Mouse (Mus musculus) small intestine, adult 2 months (tissue): ENCODE data around the gene Ankrd22. TPM values are rescaled to one million over a fixed set of nuclear protein-coding genes. Genes with fewer than 3 reads are reported as not detected.

Experiments
- H3K27ac ChIP-seq: fragments of 200-500 bp; 2 replicates; pipeline ENCODE4 v1.5.1; 2012; ENCODE audit warnings: low read depth, low read length, control low read depth, inconsistent platforms; ENCODE audit not compliant: insufficient read depth
- H3K27me3 ChIP-seq: fragments of 200-500 bp; 2 replicates; pipeline ENCODE4 v1.6.1; 2012; ENCODE audit warnings: mild to moderate bottlenecking, moderate library complexity, low read length, inconsistent platforms; ENCODE audit not compliant: control insufficient read depth, insufficient read depth
- H3K36me3 ChIP-seq: fragments of 200-500 bp; 2 replicates; pipeline ENCODE4 v1.6.1; 2012; ENCODE audit warnings: mild to moderate bottlenecking, low read length, control low read depth, inconsistent platforms; ENCODE audit not compliant: control insufficient read depth, insufficient read depth
- H3K4me1 ChIP-seq: fragments of 200-500 bp; 2 replicates; pipeline ENCODE4 v1.6.1; 2012; ENCODE audit warnings: low read length, inconsistent platforms, mixed read lengths; ENCODE audit not compliant: control insufficient read depth, insufficient read depth, insufficient read length
- H3K4me3 ChIP-seq: fragments of 200-500 bp; 2 replicates; pipeline ENCODE4 v1.5.1; 2012; ENCODE audit warnings: low read depth, mild to moderate bottlenecking, control low read depth, inconsistent platforms, low read length, moderate library complexity
- CTCF ChIP-seq: fragments of 200-500 bp; IDR thresholded peaks from 2 replicates; pipeline ENCODE4 v1.5.1; 2012; ENCODE audit warnings: low read depth, mild to moderate bottlenecking, control low read depth, inconsistent platforms, low read length, moderate library complexity, mixed read lengths; ENCODE audit not compliant: insufficient replicate concordance, insufficient read length; ENCODE audit errors: extremely low read depth
- POLR2A ChIP-seq: fragments of 200-500 bp; IDR thresholded peaks from 2 replicates; pipeline ENCODE4 v1.6.1; 2012; ENCODE audit warnings: low read depth, mild to moderate bottlenecking, control low read depth, inconsistent platforms, low read length, moderate library complexity
- WGBS: fragments of 180-500 bp; shearing (Covaris S2); methylation state at CpG from one replicate; pipeline ENCODE4 v1.1.7; 2018; 5-methylcytosine and 5-hydroxymethylcytosine counted together
- polyA plus RNA-seq: library from polyadenylated mRNA; depleted of rRNA; stranded (reverse); fragments of >200 nt; gene quantifications from 2 replicates; pipeline ENCODE4 v1.2.3, GENCODE M21; 2012

Ankrd22 gene
- polyA plus RNA-seq, 1 experiment, result not detected

GRCm38 (mm10) chr19:34162693-34163092 lies 3.2 kb downstream of the Ankrd22 start:
- WGBS, result 85% methylated on average over 5 of the region's 5 CpGs
- no peak for TF ChIP-seq POLR2A
- no peak for TF ChIP-seq CTCF
- no peaks in the 10 kb centered on the region for H3K36me3 ChIP-seq
- no peaks in the 10 kb centered on the region; the same call in 1 of the 2 replicates for H3K4me1 ChIP-seq
- no peaks in the 10 kb centered on the region for H3K27me3 ChIP-seq
- no peak overlapping the region for H3K27ac ChIP-seq
- H3K4me3 ChIP-seq, result no peak overlapping the region

- H3K27ac ChIP-seq, result no peak overlapping the region
- no peaks in the 10 kb centered on the region for H3K4me1 ChIP-seq
- 79% methylated on average over 6 of the region's 6 CpGs for WGBS
- no peak overlapping the region for H3K4me3 ChIP-seq
- no peaks in the 10 kb centered on the region for H3K36me3 ChIP-seq
- no peaks in the 10 kb centered on the region for H3K27me3 ChIP-seq
- no peak for TF ChIP-seq POLR2A
- no peak for TF ChIP-seq CTCF
Observed at GRCm38 (mm10) chr19:34153263-34154144, 12.3 kb downstream of the Ankrd22 start.

DNA sequence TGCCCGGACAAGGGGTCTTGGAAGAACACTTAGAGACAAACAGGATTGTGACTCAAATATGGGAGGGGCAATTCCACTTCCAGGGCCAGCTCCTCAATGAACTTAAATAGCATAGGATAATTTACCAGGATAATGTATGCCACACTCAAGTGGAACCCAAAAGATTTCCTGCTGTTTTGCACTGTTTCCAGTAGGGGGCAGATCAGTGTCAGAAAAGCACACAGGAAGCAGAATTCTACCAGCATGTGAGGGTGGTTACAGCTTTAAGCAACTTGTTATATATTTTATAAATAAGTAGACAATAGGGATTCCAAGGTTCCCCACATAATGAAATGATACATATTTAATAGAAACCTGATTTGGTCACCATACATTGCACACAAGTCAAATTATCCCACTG lies 13.9 kb downstream of the Ankrd22 start:
- WGBS, result 60% methylated on average over 1 of the region's 1 CpGs
- no peaks in the 10 kb centered on the region for H3K4me1 ChIP-seq

GRCm38 (mm10) chr19:34148421-34148820 lies 17.4 kb downstream of the Ankrd22 start:
- Histone ChIP-seq H3K4me1 (no peaks in the 10 kb centered on the region), H3K4me3 (no peak overlapping the region), H3K27ac (no peak overlapping the region), H3K27me3 (no peaks in the 10 kb centered on the region), H3K36me3 (no peaks in the 10 kb centered on the region)
- 64% methylated on average over 4 of the region's 4 CpGs for WGBS
- TF ChIP-seq POLR2A (no peak), CTCF (no peak)

More for the DNA sequence above, 13.9 kb downstream of the Ankrd22 start:
- Histone ChIP-seq H3K27ac (no peak overlapping the region), H3K36me3 (no peaks in the 10 kb centered on the region), H3K4me3 (no peak overlapping the region), H3K27me3 (no peaks in the 10 kb centered on the region)
- no peak for TF ChIP-seq POLR2A
- no peak for TF ChIP-seq CTCF

GRCm38 (mm10) chr19:34139431-34140046 lies 26.3 kb downstream of the Ankrd22 start:
- WGBS, result 25% methylated on average over 3 of the region's 3 CpGs
- Histone ChIP-seq H3K27ac (peak overlapping the region; percentile 84), H3K4me1 (no peaks in the 10 kb centered on the region), H3K36me3 (no peaks in the 10 kb centered on the region), H3K27me3 (no peaks in the 10 kb centered on the region), H3K4me3 (no peak overlapping the region)
- TF ChIP-seq CTCF (no peak), POLR2A (no peak)

DNA sequence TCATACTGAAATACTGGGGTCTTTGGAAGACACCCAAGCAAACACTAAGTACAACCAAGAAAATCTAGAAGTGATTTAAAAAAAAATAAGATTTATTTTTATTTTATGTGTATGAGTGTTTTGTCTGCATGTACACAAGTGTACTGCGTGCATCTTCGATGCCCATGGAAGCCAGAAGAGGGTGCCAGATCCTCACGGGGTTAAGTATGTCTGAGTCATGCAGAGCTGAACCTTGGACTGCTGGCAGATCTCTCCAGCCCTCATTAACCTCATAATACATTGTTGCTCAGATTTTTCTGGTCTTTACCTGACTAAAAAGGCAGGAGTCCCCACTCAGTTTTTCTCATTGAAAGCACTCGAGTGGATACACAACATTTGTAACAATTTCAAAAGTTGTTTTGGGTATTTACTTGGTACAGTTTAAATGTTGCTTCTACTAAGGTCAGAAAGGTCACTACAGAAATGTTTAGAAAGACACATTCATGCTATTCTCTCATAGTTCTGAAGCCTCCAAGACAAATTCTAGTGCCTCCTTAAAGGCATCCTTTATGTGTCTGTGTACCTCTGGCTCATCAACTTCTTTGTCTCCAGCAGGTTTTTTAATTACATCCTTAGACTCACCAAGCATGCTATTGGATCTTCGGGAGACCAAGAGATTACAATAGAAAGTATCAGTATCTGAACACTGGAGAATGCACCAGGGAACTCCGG lies 27.0 kb downstream of the Ankrd22 start:
- WGBS, result 34% methylated on average over 6 of the region's 6 CpGs
- Histone ChIP-seq H3K4me3 (no peak overlapping the region), H3K36me3 (no peaks in the 10 kb centered on the region), H3K4me1 (no peaks in the 10 kb centered on the region), H3K27me3 (no peaks in the 10 kb centered on the region), H3K27ac (peak overlapping the region; percentile 62; the same call in 1 of the 2 replicates)
- TF ChIP-seq POLR2A, result no peak
- TF ChIP-seq CTCF, result peak; percentile 60; the same call in 1 of the 2 replicates

GRCm38 (mm10) chr19:34120107-34120731 lies 45.6 kb downstream of the Ankrd22 start:
- no peaks in the 10 kb centered on the region for H3K36me3 ChIP-seq
- H3K4me3 ChIP-seq, result no peak overlapping the region
- no peaks in the 10 kb centered on the region for H3K4me1 ChIP-seq
- no peak overlapping the region for H3K27ac ChIP-seq
- H3K27me3 ChIP-seq, result no peaks in the 10 kb centered on the region
- TF ChIP-seq POLR2A (no peak), CTCF (no peak)
- WGBS, result 65% methylated on average over 3 of the region's 3 CpGs
